Mouse (Mus musculus): ENCODE results near the gene 1700013G24Rik. TPM values are rescaled to one million over a fixed set of nuclear protein-coding genes. Genes with fewer than 3 reads are reported as not detected.

The 1700013G24Rik gene
- polyA plus RNA-seq (2021; fragmentation: Nextera tagmentation) = not detected in 2 replicates
- long read RNA-seq, experiment 1 = 0 reads
- long read RNA-seq, experiment 2 = 0 reads

DNA sequence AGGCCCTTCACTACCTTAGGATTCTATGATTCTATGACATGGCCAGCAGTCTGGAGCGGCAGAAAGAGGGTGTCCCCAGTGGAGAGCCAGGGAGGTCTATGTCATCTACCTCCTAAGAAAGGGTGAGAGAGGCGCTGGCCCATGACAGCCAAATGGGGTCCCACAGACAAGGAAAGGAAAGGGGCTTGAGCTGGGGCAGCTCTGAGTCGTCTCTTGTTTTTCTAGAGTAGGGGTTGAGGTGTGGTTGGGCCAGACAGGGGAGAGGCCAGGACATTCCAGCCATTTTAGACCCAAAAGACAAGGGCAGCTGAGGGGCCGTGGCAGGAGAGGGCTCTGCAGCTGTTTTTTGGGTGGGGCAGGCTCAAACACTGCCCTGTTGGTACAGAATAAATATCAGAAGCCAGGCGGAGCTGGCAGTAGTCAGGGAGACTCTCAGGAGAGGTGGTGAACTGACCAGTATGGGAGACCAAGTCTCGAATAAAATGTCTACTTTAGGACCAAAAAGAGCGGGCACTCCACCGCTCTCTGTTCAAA lies at the start of gene 1700013G24Rik:
TSS of gene 1700013G24Rik (plus strand) at position 51 of the 534 bp plus-strand sequence.

DNA sequence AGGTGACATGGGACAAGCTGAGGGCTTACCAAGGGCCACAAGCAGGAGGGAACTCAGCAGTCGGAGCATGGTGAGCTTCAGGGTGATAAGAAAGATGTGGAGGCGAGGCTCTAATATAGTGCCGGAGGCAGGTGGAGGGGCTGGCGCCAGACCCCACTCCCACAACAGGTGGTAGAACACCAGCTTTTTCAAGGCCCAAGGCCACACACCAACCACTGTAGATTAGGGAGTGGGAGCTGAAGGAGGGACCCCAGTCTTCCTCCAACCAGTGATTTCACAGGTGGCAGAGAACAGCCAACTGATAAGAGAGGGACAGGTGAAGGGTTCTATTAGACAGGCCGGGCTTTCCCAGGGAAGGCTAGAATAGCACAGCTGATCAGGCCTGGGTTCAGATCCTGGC lies 43.4 kb upstream of the 1700013G24Rik start, which contains the start of gene Cela3a:
TSS of gene Cela3a (minus strand) at position 101 of the 400 bp plus-strand sequence.

DNA sequence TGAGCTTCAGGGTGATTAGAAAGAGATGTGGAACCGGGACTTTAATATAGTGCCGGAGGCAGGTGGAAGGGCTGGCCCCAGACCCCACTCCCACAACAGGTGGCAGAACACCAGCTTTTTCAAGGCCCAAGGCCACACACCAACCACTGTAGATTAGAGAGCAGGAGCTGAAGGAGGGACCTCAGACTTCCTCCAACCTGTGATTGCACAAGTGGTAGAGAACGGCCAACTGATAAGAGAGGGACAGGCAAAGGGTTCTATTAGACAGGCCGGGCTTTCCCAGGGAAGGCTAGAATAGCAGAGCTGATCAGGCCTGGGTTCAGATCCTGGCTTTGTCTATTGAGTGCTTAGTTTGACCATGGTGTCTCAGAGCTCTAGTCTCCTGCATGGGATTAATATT lies 22.6 kb upstream of the 1700013G24Rik start, which contains the start of gene Cela3b:
TSS of gene Cela3b (minus strand) at position 39 of the 400 bp plus-strand sequence.

DNA sequence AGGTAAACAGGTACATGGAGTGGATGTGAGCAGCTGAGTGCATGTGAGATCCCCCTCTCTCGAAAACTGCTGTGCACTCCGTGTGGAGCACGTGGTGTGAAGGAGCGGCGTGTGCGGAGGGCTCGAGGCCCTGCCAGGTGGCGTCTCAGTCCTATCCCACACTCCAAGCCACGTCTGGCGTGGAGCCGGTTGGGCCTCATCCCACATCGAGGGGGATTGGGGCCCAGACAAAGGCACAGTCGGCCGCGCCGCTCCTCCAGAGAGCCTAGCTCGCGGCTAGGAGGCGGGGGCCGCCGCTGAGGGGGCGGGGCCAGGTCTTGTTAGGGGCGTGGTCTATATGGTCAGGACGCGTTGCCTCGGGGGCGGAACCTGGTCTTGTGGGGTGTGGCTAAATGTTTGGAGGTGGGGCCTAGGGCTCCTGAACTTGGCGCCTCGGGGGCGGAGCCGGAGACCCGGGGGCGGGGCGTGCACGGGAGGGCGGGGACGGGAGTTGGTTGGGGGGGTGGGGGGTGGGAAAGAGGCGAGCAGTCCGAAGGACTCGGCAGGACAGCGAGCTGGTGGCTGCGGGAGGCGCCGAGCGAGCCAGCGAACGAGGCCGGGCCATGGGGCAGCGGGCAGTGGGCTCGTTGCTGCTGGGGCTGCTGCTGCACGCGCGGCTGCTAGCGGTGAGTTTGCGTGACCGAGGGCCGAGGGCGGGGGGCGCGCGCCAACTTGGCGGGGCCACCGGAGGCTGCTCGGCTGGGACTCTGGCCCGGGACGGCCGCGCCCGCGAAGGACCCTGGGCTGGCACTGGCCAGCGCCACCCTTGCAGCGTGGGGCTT lies 15.4 kb downstream of the 1700013G24Rik start, which contains the start of gene Hspg2:
TSS of gene Hspg2 (plus strand) at position 510 of the 821 bp plus-strand sequence.

Other genes with a start within 250 kb of the 1700013G24Rik start
- 2.3 and 2.4 TPM in 2 replicates for gene Wnt4, start 175.8 kb upstream of the 1700013G24Rik start, polyA plus RNA-seq (2021; fragmentation: Nextera tagmentation)
- 463 and 529 TPM in 2 replicates for gene Cdc42, start 95.6 kb upstream of the 1700013G24Rik start, polyA plus RNA-seq (2021; fragmentation: Nextera tagmentation)
- not detected in 2 replicates for gene Cela3a, start 43.5 kb upstream of the 1700013G24Rik start, polyA plus RNA-seq (2021; fragmentation: Nextera tagmentation)
- not detected in 2 replicates for gene Cela3b, start 22.7 kb upstream of the 1700013G24Rik start, polyA plus RNA-seq (2021; fragmentation: Nextera tagmentation)
- gene Hspg2, start 15.5 kb downstream of the 1700013G24Rik start, polyA plus RNA-seq (2021; fragmentation: Nextera tagmentation) = 0.44 and 0.55 TPM in 2 replicates
- gene Ldlrad2, start 121.3 kb downstream of the 1700013G24Rik start, polyA plus RNA-seq (2021; fragmentation: Nextera tagmentation) = not detected in 2 replicates
- gene Usp48, start 140.5 kb downstream of the 1700013G24Rik start, polyA plus RNA-seq (2021; fragmentation: Nextera tagmentation) = 25.6 and 32.5 TPM in 2 replicates
- gene Rap1gap, start 211.4 kb downstream of the 1700013G24Rik start, polyA plus RNA-seq (2021; fragmentation: Nextera tagmentation) = 51.5 and 120 TPM in 2 replicates